Mouse (Mus musculus): ENCODE measurements at regions not wholly inside any gene's neighbourhood (a gene's known extent, or its start where the extent isn't known, plus 50 kb on each side); places are given as distances from the start of the nearest gene placed in this dataset.

- no peak for TF ChIP-seq CTCF (IDR thresholded peaks at IDR 0.05; ENCODE audit: low read depth)
- TF ChIP-seq EP300 (IDR thresholded peaks at IDR 0.05; ENCODE audit: low read depth) = no peak
Measured at GRCm38 (mm10) chr1:57561517-57561916, 154.6 kb upstream of the Tyw5 start.
